Mouse (Mus musculus): Measurements from ENCODE around the gene AC124502.3. TPM values are rescaled to one million over a fixed set of nuclear protein-coding genes. Genes with fewer than 3 reads are reported as not detected.

AC124502.3 gene
- polyA plus RNA-seq, 1 experiment from 2014 or later, result 3.5 TPM

- ATAC-seq (ENCODE audit: low read depth), result no peak; the same call in 1 of the 2 replicates
- Histone ChIP-seq H3K9ac (ENCODE audit: low read length) (peak overlapping the region; percentile 92), H3K9me3 (ENCODE audit: control insufficient read depth, low read length) (no peaks in the 10 kb centered on the region), H3K27ac (ENCODE audit: low read length) (peak overlapping the region; percentile 72), H3K4me3 (ENCODE audit: low read length) (peak overlapping the region; percentile 97), H3K4me2 (ENCODE audit: low read depth, low read length) (peak overlapping the region; percentile 99), H3K27me3 (ENCODE audit: control insufficient read depth, insufficient read depth, low read depth, low read length) (no peaks in the 10 kb centered on the region), H3K36me3 (ENCODE audit: control insufficient read depth, insufficient read depth, low read length) (peaks cover 7% of the 10 kb centered on the region; the same call in 1 of the 2 replicates), H3K4me1 (replicated peaks; ENCODE audit: control insufficient read depth, insufficient read depth, low read length) (peaks cover 25% of the 10 kb centered on the region)
- WGBS, result 2% methylated on average over 16 of the region's 16 CpGs
Observed at GRCm38 (mm10) chr19:5041588-5041987, 2.9 kb downstream of the AC124502.3 start.

- ATAC-seq (ENCODE audit: low read depth), result no peak
- Histone ChIP-seq H3K9ac (ENCODE audit: low read length) (no peak overlapping the region), H3K4me3 (ENCODE audit: low read length) (no peak overlapping the region), H3K27me3 (ENCODE audit: control insufficient read depth, insufficient read depth, low read depth, low read length) (no peaks in the 10 kb centered on the region), H3K9me3 (ENCODE audit: control insufficient read depth, low read length) (no peaks in the 10 kb centered on the region), H3K4me2 (ENCODE audit: low read depth, low read length) (no peak overlapping the region), H3K36me3 (ENCODE audit: control insufficient read depth, insufficient read depth, low read length) (peaks cover 17% of the 10 kb centered on the region), H3K27ac (ENCODE audit: low read length) (no peak overlapping the region), H3K4me1 (replicated peaks; ENCODE audit: control insufficient read depth, insufficient read depth, low read length) (peaks cover 14% of the 10 kb centered on the region)
- WGBS, result 68% methylated on average over 4 of the region's 4 CpGs
Observed at GRCm38 (mm10) chr19:5045531-5045930, 6.8 kb downstream of the AC124502.3 start.

DNA sequence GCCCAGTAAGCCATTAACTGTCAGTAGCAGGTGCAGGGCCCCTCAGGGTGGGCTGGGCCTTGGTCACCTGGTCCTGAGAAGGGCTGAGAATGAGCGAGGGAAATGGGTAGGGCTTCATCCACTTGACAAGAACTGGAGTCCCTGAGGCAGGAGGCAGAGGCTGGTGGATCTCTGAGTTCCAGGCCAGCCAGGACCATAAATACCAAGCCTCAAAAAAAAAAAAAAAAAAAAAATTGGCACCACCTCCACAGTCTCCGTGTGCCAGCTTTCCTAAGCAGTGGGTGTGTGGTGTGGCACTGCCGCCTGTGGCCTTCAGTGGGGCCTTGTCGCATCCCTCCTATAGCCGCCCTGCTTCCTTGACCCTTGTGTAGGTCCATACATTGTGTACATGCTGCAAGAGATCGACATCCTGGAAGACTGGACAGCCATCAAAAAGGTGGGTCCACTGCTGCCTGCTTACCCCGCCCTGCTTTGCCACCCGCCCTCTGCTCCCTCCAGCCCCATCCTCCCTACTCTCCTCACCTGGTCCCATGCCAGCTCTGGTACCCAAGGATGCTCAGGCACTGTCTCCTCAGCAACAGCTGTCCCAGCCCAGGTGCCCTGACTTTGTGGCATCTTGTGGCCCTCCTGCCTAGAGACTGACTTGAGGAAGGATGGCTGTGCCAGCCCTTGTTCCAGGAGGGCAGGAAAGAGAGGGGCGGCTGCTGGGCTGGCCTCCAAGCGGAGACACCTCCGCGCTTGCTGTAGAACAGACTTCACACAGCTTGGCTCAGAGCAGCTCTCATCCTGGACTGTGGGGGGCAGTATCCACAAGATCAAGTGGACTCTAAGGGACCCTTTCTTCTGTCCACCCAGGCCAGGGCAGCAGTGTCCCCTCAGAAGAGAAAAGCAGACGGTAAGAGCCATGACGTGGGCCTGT lies 9.7 kb downstream of the AC124502.3 start:
- WGBS, result 78% methylated on average over 13 of the region's 14 CpGs
- H3K9ac ChIP-seq (ENCODE audit: low read length), result no peak overlapping the region

GRCm38 (mm10) chr19:5049325-5049724 lies 10.6 kb downstream of the AC124502.3 start:
- ATAC-seq (ENCODE audit: low read depth), result no peak
- H3K4me1 ChIP-seq (replicated peaks; ENCODE audit: control insufficient read depth, insufficient read depth, low read length), result peaks cover 19% of the 10 kb centered on the region
- 71% methylated on average over 6 of the region's 6 CpGs for WGBS
- H3K27ac ChIP-seq (ENCODE audit: low read length), result no peak overlapping the region
- H3K27me3 ChIP-seq (ENCODE audit: control insufficient read depth, insufficient read depth, low read depth, low read length), result peaks cover 3% of the 10 kb centered on the region; the same call in 1 of the 2 replicates
- H3K9ac ChIP-seq (ENCODE audit: low read length), result no peak overlapping the region
- no peaks in the 10 kb centered on the region for H3K9me3 ChIP-seq (ENCODE audit: control insufficient read depth, low read length)
- peaks cover 15% of the 10 kb centered on the region for H3K36me3 ChIP-seq (ENCODE audit: control insufficient read depth, insufficient read depth, low read length)
- no peak overlapping the region for H3K4me3 ChIP-seq (ENCODE audit: low read length)
- H3K4me2 ChIP-seq (ENCODE audit: low read depth, low read length), result no peak overlapping the region

More for the DNA sequence above, 9.7 kb downstream of the AC124502.3 start:
- Histone ChIP-seq H3K4me3 (ENCODE audit: low read length) (no peak overlapping the region), H3K4me1 (replicated peaks; ENCODE audit: control insufficient read depth, insufficient read depth, low read length) (peaks cover 19% of the 10 kb centered on the region), H3K9me3 (ENCODE audit: control insufficient read depth, low read length) (no peaks in the 10 kb centered on the region), H3K36me3 (ENCODE audit: control insufficient read depth, insufficient read depth, low read length) (peaks cover 17% of the 10 kb centered on the region), H3K27me3 (ENCODE audit: control insufficient read depth, insufficient read depth, low read depth, low read length) (peaks cover 3% of the 10 kb centered on the region; the same call in 1 of the 2 replicates), H3K27ac (ENCODE audit: low read length) (no peak overlapping the region), H3K4me2 (ENCODE audit: low read depth, low read length) (no peak overlapping the region)
- ATAC-seq (ENCODE audit: low read depth), result no peak

DNA sequence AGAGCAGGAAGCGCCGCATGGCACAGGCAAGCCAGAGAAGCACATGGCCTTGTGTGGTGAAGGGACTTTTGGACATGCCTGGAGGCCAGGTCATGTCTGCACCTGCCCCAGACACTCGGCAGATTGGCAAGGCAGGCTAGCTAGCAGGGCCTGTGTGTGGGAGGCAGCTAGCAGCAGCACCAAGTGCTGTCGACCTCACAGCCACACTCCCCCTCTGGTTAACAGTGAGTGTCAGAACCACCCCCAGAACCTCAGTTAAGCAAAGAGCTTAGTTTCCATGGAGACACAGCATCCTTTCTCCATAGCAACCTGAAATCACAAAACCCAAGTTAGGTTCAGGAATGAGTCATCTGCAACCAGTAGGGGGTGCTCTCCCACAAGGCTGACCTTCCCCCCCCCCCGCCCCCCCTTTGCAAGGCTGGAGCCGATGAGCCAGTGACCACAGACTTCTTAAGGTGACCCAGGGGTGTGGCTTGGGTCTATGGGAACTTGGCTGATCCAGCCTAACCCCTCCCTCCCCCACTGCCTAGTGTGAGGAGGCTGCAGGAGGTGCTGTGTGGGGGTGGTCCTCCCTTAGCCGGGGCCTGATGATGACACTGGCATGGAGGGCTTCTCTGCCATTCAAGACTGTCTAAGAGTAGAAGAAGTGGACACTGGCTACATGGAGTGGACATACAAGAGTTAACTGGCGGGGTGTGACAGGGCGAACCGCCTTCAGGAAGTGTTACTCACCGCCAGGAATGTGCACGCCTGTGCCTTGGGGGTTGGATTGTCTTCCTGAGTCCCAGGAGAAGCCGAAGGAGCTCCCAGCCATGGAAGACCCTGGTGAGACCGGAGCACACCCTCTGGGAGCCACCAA lies 11.6 kb downstream of the AC124502.3 start, which contains the start of gene Rin1:
Rin1 (plus strand) TSS at position 435 of the 859 bp plus-strand sequence.
- peak within 1 kb of the TSS; percentile 63 for H3K27ac ChIP-seq (ENCODE audit: low read length)
- WGBS, result 18% methylated on average over 13 of the region's 14 CpGs
- peak within 1 kb of the TSS; percentile 57 for H3K9ac ChIP-seq (ENCODE audit: low read length)
- H3K36me3 ChIP-seq (ENCODE audit: control insufficient read depth, insufficient read depth, low read length), result peaks cover 15% of the 10 kb centered on the region
- no peaks in the 10 kb centered on the region for H3K9me3 ChIP-seq (ENCODE audit: control insufficient read depth, low read length)
- peak within 1 kb of the TSS; percentile 48 for H3K4me3 ChIP-seq (ENCODE audit: low read length)
- peaks cover 19% of the 10 kb centered on the region for H3K4me1 ChIP-seq (replicated peaks; ENCODE audit: control insufficient read depth, insufficient read depth, low read length)
- peaks cover 3% of the 10 kb centered on the region; the same call in 1 of the 2 replicates for H3K27me3 ChIP-seq (ENCODE audit: control insufficient read depth, insufficient read depth, low read depth, low read length)
- peak within 1 kb of the TSS; percentile 59 for H3K4me2 ChIP-seq (ENCODE audit: low read depth, low read length)
- peak; percentile 76 for ATAC-seq (ENCODE audit: low read depth)

DNA sequence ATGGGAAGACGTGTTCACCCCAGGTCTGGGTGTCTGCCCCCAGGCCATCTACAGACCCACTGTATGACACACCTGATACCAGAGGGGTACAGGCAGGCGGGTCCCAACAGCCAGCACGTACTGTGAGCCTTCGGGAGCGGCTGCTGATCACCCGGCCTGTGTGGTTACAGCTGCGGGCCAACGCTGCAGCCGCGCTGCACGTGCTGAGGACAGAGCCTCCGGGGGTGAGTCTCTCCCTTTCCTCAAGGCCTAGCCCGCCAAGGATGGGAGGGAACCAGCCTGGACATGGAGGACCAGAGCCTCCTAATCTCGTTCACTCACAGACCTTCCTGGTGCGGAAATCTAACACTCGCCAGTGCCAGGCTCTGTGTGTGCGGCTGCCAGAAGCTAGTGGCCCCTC lies 12.3 kb downstream of the AC124502.3 start:
- Histone ChIP-seq H3K4me2 (ENCODE audit: low read depth, low read length) (peak overlapping the region; percentile 59), H3K36me3 (ENCODE audit: control insufficient read depth, insufficient read depth, low read length) (peaks cover 15% of the 10 kb centered on the region), H3K4me1 (replicated peaks; ENCODE audit: control insufficient read depth, insufficient read depth, low read length) (peaks cover 19% of the 10 kb centered on the region), H3K4me3 (ENCODE audit: low read length) (peak overlapping the region; percentile 48), H3K27me3 (ENCODE audit: control insufficient read depth, insufficient read depth, low read depth, low read length) (peaks cover 3% of the 10 kb centered on the region; the same call in 1 of the 2 replicates), H3K9me3 (ENCODE audit: control insufficient read depth, low read length) (no peaks in the 10 kb centered on the region), H3K9ac (ENCODE audit: low read length) (peak overlapping the region; percentile 57), H3K27ac (ENCODE audit: low read length) (peak overlapping the region; percentile 63)
- 6% methylated on average over 17 of the region's 17 CpGs for WGBS
- ATAC-seq (ENCODE audit: low read depth), result peak; percentile 35

GRCm38 (mm10) chr19:5051515-5051914 lies 12.8 kb downstream of the AC124502.3 start:
- 58% methylated on average over 3 of the region's 3 CpGs for WGBS
- Histone ChIP-seq H3K9me3 (ENCODE audit: control insufficient read depth, low read length) (no peaks in the 10 kb centered on the region), H3K27ac (ENCODE audit: low read length) (0 out of 2 replicates have a peak overlapping the region, but pooled peaks have one; percentile 63), H3K27me3 (ENCODE audit: control insufficient read depth, insufficient read depth, low read depth, low read length) (peaks cover 3% of the 10 kb centered on the region; the same call in 1 of the 2 replicates), H3K4me3 (ENCODE audit: low read length) (peak overlapping the region; percentile 48), H3K36me3 (ENCODE audit: control insufficient read depth, insufficient read depth, low read length) (peaks cover 10% of the 10 kb centered on the region), H3K4me2 (ENCODE audit: low read depth, low read length) (peak overlapping the region; percentile 59), H3K9ac (ENCODE audit: low read length) (peak overlapping the region; percentile 57), H3K4me1 (replicated peaks; ENCODE audit: control insufficient read depth, insufficient read depth, low read length) (peaks cover 21% of the 10 kb centered on the region)
- no peak for ATAC-seq (ENCODE audit: low read depth)

DNA sequence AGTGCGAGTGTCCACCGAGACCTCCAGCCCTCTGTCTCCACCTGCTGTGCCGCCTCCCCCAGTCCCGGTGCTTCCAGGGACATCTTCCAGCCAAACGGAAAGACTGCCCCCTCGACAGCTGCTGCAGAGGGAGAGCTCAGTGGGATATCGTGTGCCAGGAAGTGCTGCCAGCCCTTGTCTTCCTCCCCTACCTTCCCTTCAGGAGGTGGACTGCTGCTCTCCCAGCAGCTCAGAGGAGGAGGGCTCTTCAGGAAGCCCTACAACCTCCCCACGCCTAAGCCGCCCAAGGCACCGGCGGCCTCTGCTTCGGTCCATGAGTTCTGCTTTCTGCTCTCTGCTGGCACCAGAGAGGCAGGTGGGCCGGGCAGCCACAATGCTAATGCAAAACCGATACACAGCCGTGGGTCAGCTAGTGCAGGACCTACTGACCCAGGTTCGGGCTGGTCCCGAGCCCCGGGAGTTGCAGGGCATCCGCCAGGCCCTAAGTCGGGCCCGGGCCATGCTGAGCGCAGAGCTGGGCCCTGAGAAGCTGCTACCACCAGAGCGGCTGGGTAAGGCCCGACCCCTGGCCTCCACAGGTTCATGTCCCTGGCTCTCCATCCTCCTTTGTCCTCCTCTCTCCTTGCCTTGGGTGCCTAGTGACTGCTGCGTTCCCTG lies 13.6 kb downstream of the AC124502.3 start:
- Histone ChIP-seq H3K4me1 (replicated peaks; ENCODE audit: control insufficient read depth, insufficient read depth, low read length) (peaks cover 26% of the 10 kb centered on the region), H3K27me3 (ENCODE audit: control insufficient read depth, insufficient read depth, low read depth, low read length) (peaks cover 3% of the 10 kb centered on the region; the same call in 1 of the 2 replicates), H3K9ac (ENCODE audit: low read length) (peak overlapping the region; percentile 26; the same call in 1 of the 2 replicates), H3K4me3 (ENCODE audit: low read length) (no peak overlapping the region), H3K4me2 (ENCODE audit: low read depth, low read length) (peak overlapping the region; percentile 59), H3K36me3 (ENCODE audit: control insufficient read depth, insufficient read depth, low read length) (peaks cover 4% of the 10 kb centered on the region), H3K27ac (ENCODE audit: low read length) (no peak overlapping the region), H3K9me3 (ENCODE audit: control insufficient read depth, low read length) (no peaks in the 10 kb centered on the region)
- no peak for ATAC-seq (ENCODE audit: low read depth)
- WGBS, result 37% methylated on average over 25 of the region's 25 CpGs

Measured in lung, embryonic 16.5 days (tissue).